Comparison of ENCODE assay signal across 9 mouse cellular contexts in genomic region chr1:150991745-150992554, GRCm38 (mm10). TPM values are rescaled to one million over a fixed set of nuclear protein-coding genes. Genes with fewer than 3 reads are reported as not detected.
DNase-seq lines count a peak whose midpoint lies in the region; ATAC-seq and TF ChIP-seq lines count a peak whose summit lies in the region.
"Had no signal": no experiment of that assay in that cellular context is flagged by ENCODE, and none has a peak within 500 bp of the region (broad histone marks: within the 10 kb centered on the region; RNA-seq: fewer than 3 reads in every experiment).

No protein-coding gene starts in this region.

- no peaks in the 10 kb centered on the region for H3K9me3 ChIP-seq in heart, embryonic 11.5 days (replicated peaks; ENCODE audit: control insufficient read depth, low read length)
- H3K9me3 ChIP-seq in limb, embryonic 14.5 days (ENCODE audit: control insufficient read depth, low read length) = no peaks in the 10 kb centered on the region
- H3K9me3 ChIP-seq in neural tube, embryonic 12.5 days = 0 out of 2 replicates have a peak, but pooled peaks cover 4% of the 10 kb centered on the region
- H3K9me3 ChIP-seq: G1E had no signal

- H3K27me3 ChIP-seq in heart, embryonic 11.5 days (ENCODE audit: control insufficient read depth, insufficient read depth, low read length) = no peaks in the 10 kb centered on the region
- no peaks in the 10 kb centered on the region for H3K27me3 ChIP-seq in limb, embryonic 14.5 days (ENCODE audit: control insufficient read depth, insufficient read depth, low read length)
- H3K27me3 ChIP-seq in neural tube, embryonic 12.5 days (replicated peaks) = no peaks in the 10 kb centered on the region

- peak overlapping the region; percentile 52 for H3K4me3 ChIP-seq in layer of hippocampus, adult 2 months
- peak overlapping the region; percentile 65 for H3K4me3 ChIP-seq in heart, embryonic 11.5 days (ENCODE audit: low read depth, low read length)
- H3K4me3 ChIP-seq in limb, embryonic 14.5 days (replicated peaks; ENCODE audit: low read length) = peak overlapping the region; percentile 66
- peak overlapping the region; percentile 51 for H3K4me3 ChIP-seq in neural tube, embryonic 12.5 days

- peak overlapping the region; percentile 79 for H3K4me2 ChIP-seq in heart, embryonic 11.5 days
- peak overlapping the region; percentile 80 for H3K4me2 ChIP-seq in limb, embryonic 14.5 days (replicated peaks; ENCODE audit: low read depth, low read length, severe bottlenecking)
- H3K4me2 ChIP-seq in neural tube, embryonic 12.5 days (replicated peaks) = peak overlapping the region; percentile 93

- peaks cover 8% of the 10 kb centered on the region; the same call in 1 of the 2 replicates for H3K4me1 ChIP-seq in heart, embryonic 11.5 days (ENCODE audit: control insufficient read depth, insufficient read depth, low read length)
- peaks cover 24% of the 10 kb centered on the region for H3K4me1 ChIP-seq in limb, embryonic 14.5 days (ENCODE audit: control insufficient read depth, insufficient read depth, low read length)
- peaks cover 21% of the 10 kb centered on the region for H3K4me1 ChIP-seq in neural tube, embryonic 12.5 days

- no peaks in the 10 kb centered on the region; the same call in 1 of the 2 replicates for H3K36me3 ChIP-seq in heart, embryonic 11.5 days (ENCODE audit: control insufficient read depth, insufficient read depth, low read length)
- no peaks in the 10 kb centered on the region for H3K36me3 ChIP-seq in limb, embryonic 14.5 days (ENCODE audit: control insufficient read depth, insufficient read depth, low read length)
- H3K36me3 ChIP-seq in neural tube, embryonic 12.5 days = no peaks in the 10 kb centered on the region
- H3K36me3 ChIP-seq: G1E had no signal

- ATAC-seq in heart, embryonic 11.5 days (replicated peaks; ENCODE audit: insufficient number of reproducible peaks, low FRiP score, low TSS enrichment) = no peak
- ATAC-seq in limb, embryonic 14.5 days (ENCODE audit: low FRiP score, low read depth) = 0 out of 2 replicates have a peak, but pooled peaks have one; percentile 8
- ATAC-seq in neural tube, embryonic 12.5 days (ENCODE audit: low FRiP score, low read depth) = no peak

- TF ChIP-seq POLR2A in limb, embryonic 14.5 days (IDR thresholded peaks at IDR 0.05; ENCODE audit: borderline replicate concordance, extremely low read depth, insufficient read depth, insufficient read length) = no peak

- WGBS in heart, embryonic 11.5 days (ENCODE audit: insufficient replicate concordance) = 10% methylated on average over 10 of the region's 10 CpGs
- WGBS in limb, embryonic 14.5 days = 1% methylated on average over 10 of the region's 10 CpGs
- 1% methylated on average over 10 of the region's 10 CpGs for WGBS in neural tube, embryonic 12.5 days

- DNase-seq in layer of hippocampus, adult 2 months (ENCODE audit: low spot score in 2 of 2) = no peak
- no peak for DNase-seq in layer of hippocampus, adult 8-10 months (ENCODE audit: low spot score in 2 of 2)
- no peak for DNase-seq in limb, embryonic 14.5 days (ENCODE audit: low spot score)
- no peak for DNase-seq in cerebellum, adult 9-11 months
- DNase-seq in left cerebral cortex, postnatal 10 days (ENCODE audit: extremely low spot score in 1 of 2, low spot score in 2 of 2) = no peak
- no peak for DNase-seq in cerebellum, adult 9-10 months

- no peak for TF ChIP-seq CTCF in layer of hippocampus, adult 2 months (conservative IDR thresholded peaks at IDR 0.05)

- 0 out of 2 replicates have a peak overlapping the region, but pooled peaks have one; percentile 10 for H3K27ac ChIP-seq in layer of hippocampus, adult 2 months
- H3K27ac ChIP-seq in heart, embryonic 11.5 days (ENCODE audit: low read depth, low read length) = peak overlapping the region; percentile 81
- H3K27ac ChIP-seq in limb, embryonic 14.5 days (replicated peaks; ENCODE audit: low read depth, low read length) = peak overlapping the region; percentile 85
- H3K27ac ChIP-seq in neural tube, embryonic 12.5 days = no peak overlapping the region

- intact Hi-C loops in left cerebral cortex, postnatal 10 days (cut with DNase I) = no loop called here

- peak overlapping the region; percentile 76 for H3K9ac ChIP-seq in heart, embryonic 11.5 days (ENCODE audit: low read depth, low read length)
- peak overlapping the region; percentile 80 for H3K9ac ChIP-seq in limb, embryonic 14.5 days (ENCODE audit: low read depth, low read length, severe bottlenecking)
- H3K9ac ChIP-seq in neural tube, embryonic 12.5 days = peak overlapping the region; percentile 40

RNA-seq across cellular contexts. Expression of gene Hmcn1, which starts 1.3 kb away (rescaled TPM):
- total RNA-seq in layer of hippocampus, adult 2 months (2021) = 1 to 10 TPM; 1.6 to 2.0 TPM
- total RNA-seq in layer of hippocampus, adult 8-10 months (2022) = 1 to 10 TPM; 1.3 to 4.3 (median 1.7) TPM
- polyA plus RNA-seq in heart, embryonic 11.5 days (2014; fragmentation: Nextera tagmentation; extraction: Ambion mirVana) = 18.0 and 24.8 TPM in 2 replicates
- 73.5 and 80.4 TPM in 2 replicates for polyA plus RNA-seq in limb, embryonic 14.5 days (2012; rRNA removed)
- polyA plus RNA-seq in limb, embryonic 14.5 days (2014; fragmentation: Nextera tagmentation; extraction: Ambion mirVana) = 35.3 and 43.2 TPM in 2 replicates
- polyA plus RNA-seq in neural tube, embryonic 12.5 days (2016; fragmentation: Nextera tagmentation; extraction: Ambion mirVana) = 8.8 and 9.1 TPM in 2 replicates
- total RNA-seq in left cerebral cortex, postnatal 10 days (2021) = 1 to 10 TPM; 6.2 to 7.2 TPM
- polyA plus RNA-seq: G1E had no signal
